Mouse (Mus musculus) liver, embryonic 13.5 days (tissue): ENCODE measurements around the gene Ubxn7. TPM values are rescaled to one million over a fixed set of nuclear protein-coding genes. Genes with fewer than 3 reads are reported as not detected.
A peak's percentile ranks its signal among the peaks of the same experiment; 100 is the strongest.

Source experiments
- ATAC-seq: fragments of 200-750 bp; cut with Nextera tagmentation; 2 replicates; pipeline ENCODE4 v1.8.0; 2017; ENCODE audit warnings: low read depth, mild to moderate bottlenecking, moderate number of reproducible peaks, moderate library complexity
- DNase-seq: peaks from one replicate; pipeline ENCODE4 v3.0.0; 2022
- H3K27ac ChIP-seq: fragments of 300-500 bp; sonication (generic); 2 replicates; pipeline ENCODE4 v1.5.1; 2015; ENCODE audit warnings: moderate library complexity, mild to moderate bottlenecking, inconsistent platforms
- H3K27me3 ChIP-seq: fragments of 300-500 bp; sonication (generic); 2 replicates; pipeline ENCODE4 v1.6.1; 2015; ENCODE audit warnings: mild to moderate bottlenecking, inconsistent platforms
- H3K36me3 ChIP-seq: fragments of 300-500 bp; sonication (generic); 2 replicates; pipeline ENCODE4 v1.6.1; 2015; ENCODE audit warnings: mild to moderate bottlenecking, inconsistent platforms
- H3K4me1 ChIP-seq: fragments of 300-500 bp; sonication (generic); replicated peaks from 2 replicates; pipeline ENCODE4 v1.6.1; 2015; ENCODE audit warnings: inconsistent platforms
- H3K4me2 ChIP-seq: fragments of 300-500 bp; sonication (generic); 2 replicates; pipeline ENCODE4 v1.6.1; 2015; ENCODE audit warnings: inconsistent platforms, mild to moderate bottlenecking, moderate library complexity
- H3K4me3 ChIP-seq: fragments of 300-500 bp; sonication (generic); replicated peaks from 2 replicates; pipeline ENCODE4 v1.5.1; 2015; ENCODE audit warnings: mild to moderate bottlenecking, inconsistent platforms
- H3K9ac ChIP-seq: fragments of 300-500 bp; sonication (generic); 2 replicates; pipeline ENCODE4 v1.6.1; 2015; ENCODE audit warnings: mild to moderate bottlenecking, inconsistent platforms
- H3K9me3 ChIP-seq: fragments of 300-500 bp; sonication (generic); replicated peaks from 2 replicates; pipeline ENCODE4 v1.6.1; 2016; ENCODE audit warnings: inconsistent platforms
- WGBS: fragments of 180-500 bp; shearing (Covaris S2); methylation state at CpG from one replicate; pipeline ENCODE4 v1.1.7; 2015; ENCODE audit not compliant: insufficient replicate concordance; 5-methylcytosine and 5-hydroxymethylcytosine counted together
- polyA plus RNA-seq: library from polyadenylated mRNA; unstranded; fragments of >200 nt; fragmentation: Nextera tagmentation; extraction: Ambion mirVana; gene quantifications from 2 replicates; pipeline ENCODE4 v1.2.1, GENCODE M21; 2015

Gene Ubxn7
- polyA plus RNA-seq, 1 experiment from 2014 or later, result 10.5 TPM

DNA sequence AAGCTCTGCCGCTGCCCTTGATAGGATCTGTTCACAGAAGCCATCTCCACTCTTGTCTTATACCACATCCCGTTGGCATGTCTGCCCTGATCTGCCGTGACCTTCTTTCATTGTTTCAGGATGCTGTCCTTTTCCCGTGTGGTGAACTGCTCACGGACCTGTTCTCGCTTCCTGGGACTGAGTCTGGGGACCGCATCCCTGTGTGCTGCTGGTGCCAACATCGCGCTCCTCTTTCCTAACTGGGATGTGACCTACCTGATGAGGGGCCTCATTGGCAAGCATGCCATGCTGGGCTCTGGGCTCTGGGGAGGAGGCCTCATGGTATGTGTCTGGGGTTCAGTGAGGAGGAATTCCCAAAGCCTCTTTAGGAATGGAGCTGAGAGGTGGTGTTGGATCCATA, 73.7 kb downstream of the Ubxn7 start:
- Histone ChIP-seq H3K9me3 (no peaks in the 10 kb centered on the region), H3K27me3 (no peaks in the 10 kb centered on the region), H3K4me2 (no peak overlapping the region), H3K36me3 (no peaks in the 10 kb centered on the region), H3K27ac (no peak overlapping the region), H3K4me1 (no peaks in the 10 kb centered on the region), H3K4me3 (no peak overlapping the region), H3K9ac (no peak overlapping the region)
- ATAC-seq, result no peak
- no peak for DNase-seq
- 83% methylated on average over 9 of the region's 9 CpGs for WGBS

DNA sequence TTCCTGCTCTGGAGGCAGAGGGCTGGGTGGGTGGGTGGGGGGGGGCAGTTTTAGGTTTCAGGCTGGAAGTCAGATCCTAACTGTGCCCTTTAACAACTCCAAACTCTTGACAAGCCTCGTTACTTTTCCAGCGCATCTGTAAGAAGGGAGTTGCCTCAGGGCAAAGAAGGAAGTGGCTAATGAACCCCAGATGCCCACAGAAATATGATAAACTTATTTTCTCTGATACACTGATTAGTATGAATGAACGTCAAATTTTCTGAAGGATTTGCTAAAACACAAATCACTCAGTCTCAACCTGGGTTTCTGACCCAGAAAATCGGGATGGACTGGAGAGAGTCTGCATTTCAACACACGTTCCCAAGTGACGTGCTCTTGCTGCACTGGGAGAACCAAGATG, 74.6 kb downstream of the Ubxn7 start:
- H3K4me3 ChIP-seq, result no peak overlapping the region
- WGBS, result 61% methylated on average over 6 of the region's 6 CpGs
- H3K27ac ChIP-seq, result no peak overlapping the region
- H3K36me3 ChIP-seq, result no peaks in the 10 kb centered on the region
- H3K4me1 ChIP-seq, result no peaks in the 10 kb centered on the region
- no peak overlapping the region for H3K9ac ChIP-seq
- DNase-seq (no peak), ATAC-seq (no peak)
- no peaks in the 10 kb centered on the region for H3K9me3 ChIP-seq
- no peaks in the 10 kb centered on the region for H3K27me3 ChIP-seq
- H3K4me2 ChIP-seq, result no peak overlapping the region

DNA sequence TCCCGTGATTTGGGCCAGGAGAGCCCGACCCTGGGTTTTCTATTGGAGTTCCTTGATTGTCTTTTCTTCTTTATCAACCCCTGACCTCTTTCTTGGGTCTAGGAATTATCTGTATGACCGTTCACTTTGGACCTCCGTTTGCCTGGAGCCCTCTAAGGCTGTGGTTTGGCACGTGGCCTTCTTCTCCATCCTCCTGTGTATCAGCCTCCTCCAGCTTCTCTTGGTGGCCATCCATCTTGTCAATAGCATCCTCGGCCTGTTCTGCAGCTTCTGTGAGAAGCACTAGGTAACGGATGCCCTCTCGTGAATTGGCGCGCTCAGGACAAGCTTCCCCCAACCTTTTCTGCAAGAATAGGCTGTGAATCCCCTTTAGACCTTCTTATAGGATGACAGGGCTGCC, 75.7 kb downstream of the Ubxn7 start:
- H3K4me3 ChIP-seq, result no peak overlapping the region
- 52% methylated on average over 10 of the region's 10 CpGs for WGBS

DNA sequence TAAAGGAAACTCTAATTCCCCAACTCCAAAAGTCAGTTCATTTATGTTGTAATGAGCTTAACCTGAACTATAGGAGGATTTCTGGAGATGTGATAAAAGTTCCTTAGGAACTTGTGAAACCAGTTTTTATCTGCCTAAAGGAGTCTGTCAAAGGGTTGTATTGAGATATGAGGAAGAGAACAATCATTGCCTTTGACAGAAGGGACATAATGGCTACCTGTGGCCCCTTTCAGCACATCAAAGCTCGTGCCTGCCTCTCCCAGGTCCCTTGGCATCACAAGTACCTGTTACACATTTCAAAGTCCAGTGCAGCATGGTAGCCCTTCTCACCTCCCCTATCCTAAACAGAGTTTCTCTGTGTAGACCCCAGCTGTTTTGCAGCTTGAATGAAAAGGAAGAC, 85.4 kb downstream of the Ubxn7 start:
- Histone ChIP-seq H3K4me3 (no peak overlapping the region), H3K9me3 (no peaks in the 10 kb centered on the region), H3K9ac (no peak overlapping the region), H3K36me3 (no peaks in the 10 kb centered on the region), H3K4me2 (no peak overlapping the region), H3K4me1 (peaks cover 22% of the 10 kb centered on the region), H3K27me3 (no peaks in the 10 kb centered on the region), H3K27ac (no peak overlapping the region)
- no peak for ATAC-seq
- no peak for DNase-seq
- 55% methylated on average over 1 of the region's 1 CpGs for WGBS

More for the DNA sequence above, 75.7 kb downstream of the Ubxn7 start:
- Histone ChIP-seq H3K36me3 (no peaks in the 10 kb centered on the region), H3K4me2 (no peak overlapping the region), H3K27me3 (no peaks in the 10 kb centered on the region), H3K9me3 (no peaks in the 10 kb centered on the region), H3K27ac (no peak overlapping the region), H3K9ac (no peak overlapping the region), H3K4me1 (no peaks in the 10 kb centered on the region)
- ATAC-seq (no peak), DNase-seq (no peak)

DNA sequence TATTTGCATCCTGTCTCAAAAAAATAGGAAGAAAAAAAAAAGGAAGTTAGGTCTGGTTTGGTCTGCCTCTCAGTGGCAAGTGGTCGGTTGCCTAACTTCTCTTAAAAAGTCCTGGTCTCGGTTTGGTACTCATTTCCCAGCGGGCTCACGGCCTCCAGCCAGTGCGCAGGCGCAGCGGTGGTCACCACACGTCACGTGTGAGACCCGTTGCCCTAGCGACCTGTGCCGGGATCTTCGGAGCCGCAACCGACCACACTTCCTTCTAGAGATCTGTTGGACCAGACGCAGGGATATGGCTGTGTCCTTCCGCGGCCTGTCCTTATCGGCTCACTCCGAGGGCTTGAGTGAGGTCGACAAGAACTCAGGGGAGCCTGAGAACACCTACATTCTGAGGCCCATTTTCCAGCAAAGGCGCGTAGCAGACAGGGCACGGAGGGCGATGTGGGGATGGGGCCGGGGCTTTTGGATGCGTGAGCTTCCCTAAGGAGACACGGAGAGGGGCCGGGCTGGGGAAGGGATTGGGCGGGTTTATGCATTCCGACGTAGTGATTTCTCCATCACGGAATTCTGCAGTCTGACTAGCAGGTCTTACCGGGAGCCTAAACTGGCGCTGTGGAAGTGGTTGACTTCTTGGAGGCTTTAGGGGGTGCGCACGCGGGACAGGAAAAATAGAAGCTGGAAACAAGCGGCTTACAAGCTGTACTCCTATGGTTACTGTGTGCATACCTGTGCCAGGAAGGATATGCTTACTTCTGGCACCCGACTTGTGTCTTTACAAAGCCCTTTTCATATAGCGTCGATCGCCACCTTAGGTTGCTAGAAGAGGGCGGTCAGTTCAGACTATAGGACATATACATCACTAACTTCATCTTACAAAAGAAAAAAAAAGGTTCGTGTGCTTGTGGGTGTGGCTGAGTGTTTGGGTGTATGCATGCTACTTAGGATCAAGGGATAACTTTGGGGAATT, 87.7 kb downstream of the Ubxn7 start, which contains the start of gene Tctex1d2:
TSS of gene Tctex1d2 (plus strand) at position 186 of the 967 bp plus-strand sequence.
- 3% methylated on average over 45 of the region's 45 CpGs for WGBS
- Histone ChIP-seq H3K27ac (peak within 1 kb of the TSS; percentile 47), H3K4me1 (peaks cover 22% of the 10 kb centered on the region)

DNA sequence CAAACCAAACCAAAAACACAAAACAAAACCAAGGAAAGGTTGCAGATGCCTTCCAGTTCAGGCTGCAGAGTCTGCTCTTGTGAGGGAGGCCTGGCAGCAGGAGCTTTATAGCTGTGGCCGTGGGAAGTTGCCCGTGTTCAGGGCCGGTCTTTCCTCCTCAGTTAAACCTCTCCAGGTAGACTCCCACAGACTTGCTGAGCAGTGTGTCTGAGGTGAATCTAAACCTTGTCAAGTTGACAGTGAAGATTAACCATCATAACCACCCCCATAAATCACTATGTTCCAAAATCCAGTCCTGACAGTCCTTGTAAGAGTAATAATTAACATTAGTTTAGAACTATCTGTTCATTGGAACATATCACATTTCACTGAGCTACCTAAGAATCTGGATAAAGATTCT, 95.4 kb downstream of the Ubxn7 start:
- WGBS, result 90% methylated on average over 3 of the region's 3 CpGs
- H3K4me3 ChIP-seq, result no peak overlapping the region
- H3K9me3 ChIP-seq, result no peaks in the 10 kb centered on the region
- H3K27ac ChIP-seq, result no peak overlapping the region
- H3K36me3 ChIP-seq, result no peaks in the 10 kb centered on the region
- no peaks in the 10 kb centered on the region for H3K27me3 ChIP-seq
- ATAC-seq, result no peak
- H3K4me2 ChIP-seq, result no peak overlapping the region
- no peak overlapping the region for H3K9ac ChIP-seq
- H3K4me1 ChIP-seq, result peaks cover 20% of the 10 kb centered on the region
- DNase-seq, result no peak

More for the DNA sequence above, 87.7 kb downstream of the Ubxn7 start, which contains the start of gene Tctex1d2:
- Histone ChIP-seq H3K27me3 (no peaks in the 10 kb centered on the region), H3K4me2 (peak within 1 kb of the TSS; percentile 86), H3K36me3 (no peaks in the 10 kb centered on the region), H3K9me3 (no peaks in the 10 kb centered on the region), H3K9ac (peak within 1 kb of the TSS; percentile 66), H3K4me3 (peak within 1 kb of the TSS; percentile 66)
- DNase-seq, result peak; percentile 85
- peak; percentile 91 for ATAC-seq

DNA sequence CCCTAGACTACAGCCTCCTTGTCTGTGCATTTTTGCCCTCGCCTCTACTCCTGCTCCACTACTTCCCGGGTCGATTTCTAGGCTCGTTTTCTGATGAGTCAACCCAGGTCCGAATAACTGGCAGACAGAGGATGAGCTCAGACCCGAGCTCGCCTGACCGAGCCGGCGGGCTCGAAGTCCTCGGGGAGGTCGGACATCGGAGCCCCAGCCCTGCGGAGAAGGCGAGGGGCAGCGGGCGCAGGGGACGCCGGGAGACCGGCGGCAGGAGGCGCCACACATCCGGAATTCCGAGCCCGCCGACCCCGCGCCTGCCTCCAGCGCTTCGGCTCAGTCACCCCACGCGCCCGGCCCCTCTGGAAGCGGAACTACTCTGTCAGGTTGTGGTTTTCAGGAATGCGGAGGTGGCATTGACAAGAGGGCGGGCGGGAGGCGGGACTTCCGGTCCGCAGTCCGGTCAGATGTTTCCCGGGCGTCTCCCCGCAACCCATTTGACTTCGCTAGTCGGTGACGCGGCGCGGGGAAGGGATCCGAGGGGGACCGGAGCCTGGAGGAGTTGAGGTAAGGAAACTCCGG, 98.5 kb downstream of the Ubxn7 start, which contains the start of gene Pcyt1a:
TSS of gene Pcyt1a (plus strand) at position 448 of the 573 bp plus-strand sequence.
- Histone ChIP-seq H3K9ac (peak within 1 kb of the TSS; percentile 97), H3K4me2 (peak within 1 kb of the TSS; percentile 81), H3K4me3 (peak within 1 kb of the TSS; percentile 96), H3K9me3 (no peaks in the 10 kb centered on the region), H3K27ac (peak within 1 kb of the TSS; percentile 92), H3K36me3 (0 out of 2 replicates have a peak, but pooled peaks cover 3% of the 10 kb centered on the region), H3K4me1 (peaks cover 43% of the 10 kb centered on the region), H3K27me3 (no peaks in the 10 kb centered on the region)
- under 1% methylated on average over 54 of the region's 54 CpGs for WGBS
- DNase-seq, result peak; percentile 85
- ATAC-seq, result peak; percentile 93

DNA sequence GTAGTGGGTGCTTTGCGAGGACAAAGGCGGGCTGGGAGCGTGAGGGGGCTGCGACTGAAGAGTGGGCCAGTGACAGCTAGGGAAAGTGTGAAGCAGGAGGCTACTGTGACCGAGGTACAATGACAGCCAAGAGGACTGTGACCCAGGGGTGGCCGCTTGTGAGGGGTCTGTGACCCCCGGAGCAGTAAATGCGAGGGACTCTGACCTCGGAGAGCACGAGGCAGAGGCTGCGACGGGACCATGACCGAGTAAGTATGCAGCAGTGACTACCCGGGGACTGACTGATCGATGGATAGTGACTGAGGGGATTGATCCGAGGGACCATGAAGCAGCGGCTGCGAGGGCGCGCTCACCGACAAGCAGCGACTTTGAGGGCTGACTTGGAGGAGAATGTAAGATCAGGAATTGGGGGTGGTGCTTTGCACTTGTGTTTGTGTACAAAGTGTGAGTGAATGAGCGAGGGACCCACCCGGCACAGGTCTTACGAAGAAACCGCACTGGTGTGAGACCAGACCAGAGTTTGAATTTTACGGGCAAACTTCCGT, 99.1 kb downstream of the Ubxn7 start:
- H3K9ac ChIP-seq, result peak overlapping the region; percentile 97
- H3K4me2 ChIP-seq, result peak overlapping the region; percentile 81
- under 1% methylated on average over 28 of the region's 28 CpGs for WGBS
- H3K36me3 ChIP-seq, result 0 out of 2 replicates have a peak, but pooled peaks cover 3% of the 10 kb centered on the region
- ATAC-seq, result peak; percentile 66
- peak overlapping the region; percentile 96 for H3K4me3 ChIP-seq
- peak overlapping the region; percentile 92 for H3K27ac ChIP-seq
- no peaks in the 10 kb centered on the region for H3K9me3 ChIP-seq
- DNase-seq, result no peak
- no peaks in the 10 kb centered on the region for H3K27me3 ChIP-seq
- peaks cover 46% of the 10 kb centered on the region for H3K4me1 ChIP-seq

DNA sequence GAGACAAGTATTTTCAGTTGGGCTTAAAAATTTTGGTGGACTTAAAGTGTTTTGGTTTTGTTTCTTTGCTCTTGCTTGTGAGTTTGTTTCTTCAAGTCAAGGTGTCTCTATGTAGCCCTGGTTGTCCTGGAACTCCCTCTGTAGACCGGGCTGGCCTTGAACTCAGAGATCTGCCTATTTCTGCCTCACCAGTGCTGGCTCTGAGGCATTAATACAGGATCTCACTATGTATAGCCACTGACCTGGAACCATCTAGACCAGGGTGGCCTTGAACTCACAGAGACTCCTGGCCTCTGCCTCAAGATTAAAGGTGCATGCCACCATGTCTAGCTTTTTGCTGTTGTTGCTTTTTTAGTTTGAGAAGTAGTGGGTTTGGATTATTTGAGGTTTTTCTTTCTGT, 99.9 kb downstream of the Ubxn7 start:
- DNase-seq (no peak), ATAC-seq (no peak)
- H3K9ac ChIP-seq, result peak overlapping the region; percentile 97
- peaks cover 53% of the 10 kb centered on the region for H3K4me1 ChIP-seq
- H3K36me3 ChIP-seq, result peaks cover 9% of the 10 kb centered on the region
- WGBS, result 79% methylated on average over 1 of the region's 1 CpGs
- H3K4me2 ChIP-seq, result peak overlapping the region; percentile 81
- H3K4me3 ChIP-seq, result peak overlapping the region; percentile 96
- no peaks in the 10 kb centered on the region for H3K9me3 ChIP-seq
- no peaks in the 10 kb centered on the region for H3K27me3 ChIP-seq
- H3K27ac ChIP-seq, result peak overlapping the region; percentile 92

DNA sequence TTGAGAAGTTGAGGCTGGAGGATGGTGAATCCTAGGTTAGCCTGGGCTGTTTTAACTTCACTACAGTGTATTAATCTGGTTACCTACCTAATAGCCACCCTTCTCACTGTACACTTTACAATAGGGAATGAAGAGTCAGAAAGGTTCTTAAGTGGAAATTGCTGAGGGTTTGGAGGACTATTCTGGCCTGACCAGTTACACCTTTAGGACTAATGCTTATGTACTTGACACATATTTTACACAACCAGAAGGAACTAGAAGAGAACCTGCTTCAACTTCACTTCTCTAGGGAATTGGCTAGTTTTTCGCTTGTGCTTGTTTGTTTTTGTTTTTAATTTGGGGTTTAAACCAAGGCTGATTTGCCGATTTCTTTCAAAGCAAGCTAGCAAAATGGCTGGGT, 101.1 kb downstream of the Ubxn7 start:
- H3K4me1 ChIP-seq, result peaks cover 60% of the 10 kb centered on the region
- peak overlapping the region; percentile 81 for H3K4me2 ChIP-seq
- DNase-seq (no peak), ATAC-seq (no peak)
- H3K9ac ChIP-seq, result peak overlapping the region; percentile 97
- peaks cover 16% of the 10 kb centered on the region for H3K36me3 ChIP-seq
- no peaks in the 10 kb centered on the region for H3K27me3 ChIP-seq
- 62% methylated on average over 2 of the region's 2 CpGs for WGBS
- no peaks in the 10 kb centered on the region for H3K9me3 ChIP-seq
- peak overlapping the region; percentile 96 for H3K4me3 ChIP-seq
- H3K27ac ChIP-seq, result peak overlapping the region; percentile 92

DNA sequence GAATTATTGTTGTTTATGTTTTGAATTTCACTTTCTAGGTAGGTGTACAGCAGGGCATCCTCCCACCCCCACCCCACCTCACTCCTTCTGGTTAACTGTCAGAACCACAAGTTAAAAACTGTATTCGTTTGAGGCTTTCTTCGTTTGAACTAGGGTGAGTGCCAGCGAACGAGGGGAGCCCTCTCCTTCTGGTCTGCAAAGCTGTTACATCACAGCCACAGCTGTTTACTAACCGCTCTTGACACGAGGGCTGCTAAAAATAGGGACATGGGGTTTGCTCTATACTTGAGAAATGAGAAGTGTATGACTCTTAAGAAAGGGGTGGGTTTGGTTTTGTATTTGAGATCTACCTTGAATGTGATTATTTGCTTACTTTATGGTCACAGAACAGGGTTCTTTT, 102.0 kb downstream of the Ubxn7 start:
- no peaks in the 10 kb centered on the region for H3K9me3 ChIP-seq
- peak overlapping the region; percentile 81; the same call in 1 of the 2 replicates for H3K4me2 ChIP-seq
- H3K4me3 ChIP-seq, result 0 out of 2 replicates have a peak overlapping the region, but pooled peaks have one; percentile 96
- H3K4me1 ChIP-seq, result peaks cover 60% of the 10 kb centered on the region
- H3K27ac ChIP-seq, result peak overlapping the region; percentile 92; the same call in 1 of the 2 replicates
- no peaks in the 10 kb centered on the region for H3K27me3 ChIP-seq
- peak overlapping the region; percentile 40; the same call in 1 of the 2 replicates for H3K9ac ChIP-seq
- ATAC-seq (no peak), DNase-seq (no peak)
- WGBS, result 14% methylated on average over 6 of the region's 6 CpGs
- peaks cover 16% of the 10 kb centered on the region for H3K36me3 ChIP-seq
